Mouse (Mus musculus): ENCODE measurements at regions not wholly inside any gene's neighbourhood (a gene's known extent, or its start where the extent isn't known, plus 50 kb on each side); places are given as distances from the start of the nearest gene placed in this dataset.
A peak's percentile ranks its signal among the peaks of the same experiment; 100 is the strongest.

GRCm38 (mm10) chr16:5661918-5662317 is 223.2 kb upstream of the Rbfox1 start:
- Histone ChIP-seq H3K4me1 (no peaks in the 10 kb centered on the region), H3K9me3 (no peaks in the 10 kb centered on the region), H3K27me3 (no peaks in the 10 kb centered on the region), H3K4me2 (replicated peaks) (no peak overlapping the region), H3K4me3 (no peak overlapping the region), H3K27ac (no peak overlapping the region), H3K9ac (no peak overlapping the region), H3K36me3 (no peaks in the 10 kb centered on the region)
- no peak for ATAC-seq (ENCODE audit: low FRiP score, low read depth)
- WGBS: 60% methylated on average over 5 of the region's 5 CpGs

- ATAC-seq (ENCODE audit: low FRiP score, low read depth): no peak
- Histone ChIP-seq H3K27me3 (no peaks in the 10 kb centered on the region), H3K4me1 (no peaks in the 10 kb centered on the region), H3K27ac (no peak overlapping the region), H3K9ac (no peak overlapping the region), H3K9me3 (no peaks in the 10 kb centered on the region), H3K4me2 (replicated peaks) (no peak overlapping the region), H3K4me3 (no peak overlapping the region), H3K36me3 (no peaks in the 10 kb centered on the region)
- WGBS: 84% methylated on average over 1 of the region's 1 CpGs
These were observed 233.6 kb upstream of the Rbfox1 start for GRCm38 (mm10) chr16:5651551-5651950.

GRCm38 (mm10) chr16:5651002-5651401 is 234.2 kb upstream of the Rbfox1 start:
- no peak overlapping the region for H3K4me3 ChIP-seq

GRCm38 (mm10) chr16:5639956-5640355 is 245.2 kb upstream of the Rbfox1 start:
- Histone ChIP-seq H3K9me3 (no peaks in the 10 kb centered on the region), H3K4me3 (no peak overlapping the region), H3K4me1 (no peaks in the 10 kb centered on the region), H3K36me3 (no peaks in the 10 kb centered on the region), H3K9ac (no peak overlapping the region), H3K27ac (no peak overlapping the region), H3K27me3 (no peaks in the 10 kb centered on the region), H3K4me2 (replicated peaks) (no peak overlapping the region)
- ATAC-seq (ENCODE audit: low FRiP score, low read depth): no peak
- 87% methylated on average over 5 of the region's 5 CpGs for WGBS

More at GRCm38 (mm10) chr16:5651002-5651401, 234.2 kb upstream of the Rbfox1 start:
- Histone ChIP-seq H3K27me3 (no peaks in the 10 kb centered on the region), H3K9ac (no peak overlapping the region), H3K36me3 (no peaks in the 10 kb centered on the region), H3K9me3 (no peaks in the 10 kb centered on the region), H3K27ac (no peak overlapping the region), H3K4me1 (no peaks in the 10 kb centered on the region), H3K4me2 (replicated peaks) (no peak overlapping the region)
- 55% methylated on average over 4 of the region's 4 CpGs for WGBS
- ATAC-seq (ENCODE audit: low FRiP score, low read depth): no peak

GRCm38 (mm10) chr16:5629996-5630395 is 255.2 kb upstream of the Rbfox1 start:
- H3K4me2 ChIP-seq (replicated peaks): no peak overlapping the region
- no peaks in the 10 kb centered on the region for H3K36me3 ChIP-seq
- no peak for ATAC-seq (ENCODE audit: low FRiP score, low read depth)
- no peak overlapping the region for H3K4me3 ChIP-seq
- H3K27ac ChIP-seq: no peak overlapping the region
- H3K4me1 ChIP-seq: 0 out of 2 replicates have a peak, but pooled peaks cover 2% of the 10 kb centered on the region
- no peaks in the 10 kb centered on the region for H3K27me3 ChIP-seq
- WGBS: 71% methylated on average over 3 of the region's 3 CpGs
- H3K9me3 ChIP-seq: no peaks in the 10 kb centered on the region
- H3K9ac ChIP-seq: no peak overlapping the region

- no peak for ATAC-seq (ENCODE audit: low FRiP score, low read depth)
- no peak overlapping the region for H3K4me3 ChIP-seq
- 54% methylated on average over 4 of the region's 4 CpGs for WGBS
These were observed 257.2 kb upstream of the Rbfox1 start for GRCm38 (mm10) chr16:5627910-5628309.

GRCm38 (mm10) chr16:5627117-5627909 is 257.8 kb upstream of the Rbfox1 start:
- Histone ChIP-seq H3K27ac (no peak overlapping the region), H3K4me1 (0 out of 2 replicates have a peak, but pooled peaks cover 2% of the 10 kb centered on the region), H3K4me2 (replicated peaks) (no peak overlapping the region), H3K27me3 (no peaks in the 10 kb centered on the region), H3K36me3 (no peaks in the 10 kb centered on the region), H3K9me3 (no peaks in the 10 kb centered on the region), H3K4me3 (no peak overlapping the region), H3K9ac (no peak overlapping the region)
- no peak for ATAC-seq (ENCODE audit: low FRiP score, low read depth)
- WGBS: 21% methylated on average over 5 of the region's 5 CpGs

More at GRCm38 (mm10) chr16:5627910-5628309, 257.2 kb upstream of the Rbfox1 start:
- H3K4me2 ChIP-seq (replicated peaks): no peak overlapping the region
- H3K27ac ChIP-seq: no peak overlapping the region
- no peaks in the 10 kb centered on the region for H3K9me3 ChIP-seq
- H3K4me1 ChIP-seq: 0 out of 2 replicates have a peak, but pooled peaks cover 2% of the 10 kb centered on the region
- no peaks in the 10 kb centered on the region for H3K36me3 ChIP-seq
- no peaks in the 10 kb centered on the region for H3K27me3 ChIP-seq
- H3K9ac ChIP-seq: no peak overlapping the region

- Histone ChIP-seq H3K4me1 (0 out of 2 replicates have a peak, but pooled peaks cover 2% of the 10 kb centered on the region), H3K4me3 (no peak overlapping the region), H3K36me3 (no peaks in the 10 kb centered on the region), H3K9me3 (no peaks in the 10 kb centered on the region), H3K27me3 (no peaks in the 10 kb centered on the region), H3K9ac (no peak overlapping the region), H3K27ac (no peak overlapping the region), H3K4me2 (replicated peaks) (no peak overlapping the region)
- WGBS: 30% methylated on average over 3 of the region's 3 CpGs
- no peak for ATAC-seq (ENCODE audit: low FRiP score, low read depth)
These were observed 260.0 kb upstream of the Rbfox1 start for GRCm38 (mm10) chr16:5625159-5625558.

GRCm38 (mm10) chr16:5620566-5620965 is 264.6 kb upstream of the Rbfox1 start:
- Histone ChIP-seq H3K4me3 (no peak overlapping the region), H3K4me1 (peaks cover 12% of the 10 kb centered on the region), H3K4me2 (replicated peaks) (no peak overlapping the region), H3K36me3 (no peaks in the 10 kb centered on the region), H3K9me3 (no peaks in the 10 kb centered on the region), H3K9ac (no peak overlapping the region), H3K27ac (no peak overlapping the region), H3K27me3 (no peaks in the 10 kb centered on the region)
- no peak for ATAC-seq (ENCODE audit: low FRiP score, low read depth)
- WGBS: 88% methylated on average over 3 of the region's 3 CpGs

- ATAC-seq (ENCODE audit: low FRiP score, low read depth): peak; percentile 81
- Histone ChIP-seq H3K4me2 (replicated peaks) (no peak overlapping the region), H3K27me3 (no peaks in the 10 kb centered on the region), H3K9me3 (no peaks in the 10 kb centered on the region), H3K4me3 (no peak overlapping the region), H3K36me3 (no peaks in the 10 kb centered on the region), H3K4me1 (peaks cover 12% of the 10 kb centered on the region), H3K9ac (no peak overlapping the region), H3K27ac (no peak overlapping the region)
- WGBS: 53% methylated on average over 5 of the region's 5 CpGs
These were observed 268.8 kb upstream of the Rbfox1 start for GRCm38 (mm10) chr16:5616356-5616755.

- peaks cover 4% of the 10 kb centered on the region; the same call in 1 of the 2 replicates for H3K4me1 ChIP-seq
- H3K27ac ChIP-seq: no peak overlapping the region
- H3K4me2 ChIP-seq (replicated peaks): no peak overlapping the region
- H3K9me3 ChIP-seq: no peaks in the 10 kb centered on the region
- H3K4me3 ChIP-seq: no peak overlapping the region
- ATAC-seq (ENCODE audit: low FRiP score, low read depth): no peak
- no peaks in the 10 kb centered on the region for H3K27me3 ChIP-seq
- no peak overlapping the region for H3K9ac ChIP-seq
- WGBS: 82% methylated on average over 6 of the region's 6 CpGs
- H3K36me3 ChIP-seq: no peaks in the 10 kb centered on the region
These were observed 289.8 kb upstream of the Rbfox1 start for GRCm38 (mm10) chr16:5595359-5595758.

- no peak overlapping the region for H3K27ac ChIP-seq
- H3K4me3 ChIP-seq: no peak overlapping the region
- no peak overlapping the region for H3K9ac ChIP-seq
- H3K9me3 ChIP-seq: no peaks in the 10 kb centered on the region
- H3K36me3 ChIP-seq: no peaks in the 10 kb centered on the region
- ATAC-seq (ENCODE audit: low FRiP score, low read depth): no peak
- H3K27me3 ChIP-seq: no peaks in the 10 kb centered on the region
- no peak overlapping the region for H3K4me2 ChIP-seq (replicated peaks)
- no peaks in the 10 kb centered on the region for H3K4me1 ChIP-seq
- WGBS: 57% methylated on average over 3 of the region's 3 CpGs
These were observed 306.8 kb upstream of the Rbfox1 start for GRCm38 (mm10) chr16:5578333-5578732.

GRCm38 (mm10) chr16:5572780-5573179 is 312.4 kb upstream of the Rbfox1 start:
- Histone ChIP-seq H3K36me3 (no peaks in the 10 kb centered on the region), H3K4me2 (replicated peaks) (no peak overlapping the region), H3K4me1 (peaks cover 7% of the 10 kb centered on the region; the same call in 1 of the 2 replicates), H3K9me3 (no peaks in the 10 kb centered on the region), H3K27me3 (no peaks in the 10 kb centered on the region), H3K9ac (no peak overlapping the region), H3K27ac (no peak overlapping the region), H3K4me3 (no peak overlapping the region)
- ATAC-seq (ENCODE audit: low FRiP score, low read depth): no peak

Data from limb, embryonic 13.5 days (tissue).